Mouse (Mus musculus): ENCODE measurements around the gene Efna4. TPM values are rescaled to one million over a fixed set of nuclear protein-coding genes. Genes with fewer than 3 reads are reported as not detected.

Gene Efna4
- polyA plus RNA-seq, 1 experiment, result 13.3 TPM

- Histone ChIP-seq H3K36me3 (ENCODE audit: control insufficient read depth, insufficient read depth) (no peaks in the 10 kb centered on the region), H3K79me2 (ENCODE audit: control insufficient read depth, insufficient read depth) (no peaks in the 10 kb centered on the region), H3K27me3 (ENCODE audit: control insufficient read depth, insufficient read depth, insufficient read length) (peaks cover 28% of the 10 kb centered on the region), H3K79me3 (ENCODE audit: low read depth) (no peaks in the 10 kb centered on the region), H3ac (ENCODE audit: control insufficient read depth, insufficient read length, low read depth) (peak within 1 kb of the TSS; percentile 8), H3K4me3 (ENCODE audit: insufficient read depth, poor library complexity, severe bottlenecking) (no peak within 1 kb of the TSS)
- TF ChIP-seq MYOD1 (IDR thresholded peaks at IDR 0.05; ENCODE audit: control insufficient read depth, insufficient read length, low read depth), result no peak
- TF ChIP-seq MYOG (IDR thresholded peaks at IDR 0.05; ENCODE audit: control insufficient read depth, extremely low read depth, insufficient read length), result no peak
- no peak for TF ChIP-seq CEBPB (IDR thresholded peaks at IDR 0.05; ENCODE audit: low read depth)
- TF ChIP-seq FOSL1 (IDR thresholded peaks at IDR 0.05; ENCODE audit: insufficient read depth, low read length, poor library complexity, severe bottlenecking), result no peak
- no peak for TF ChIP-seq USF1 (IDR thresholded peaks at IDR 0.05; ENCODE audit: low read depth)
- TF ChIP-seq MAX (IDR thresholded peaks at IDR 0.05), result no peak
- no peak for TF ChIP-seq CTCF (IDR thresholded peaks at IDR 0.05; ENCODE audit: control insufficient read depth, insufficient read depth, insufficient read length)
Measured at GRCm38 (mm10) chr3:89322514-89323165, 15.2 kb downstream of the Efna4 start, which contains the start of gene Efna3. Efna3 (minus strand) TSS chr3:89322965.

GRCm38 (mm10) chr3:89322131-89322500 lies 15.7 kb downstream of the Efna4 start:
- no peak overlapping the region for H3K4me3 ChIP-seq (ENCODE audit: insufficient read depth, poor library complexity, severe bottlenecking)
- H3K27me3 ChIP-seq (ENCODE audit: control insufficient read depth, insufficient read depth, insufficient read length), result peaks cover 26% of the 10 kb centered on the region
- H3K36me3 ChIP-seq (ENCODE audit: control insufficient read depth, insufficient read depth), result no peaks in the 10 kb centered on the region
- H3K79me2 ChIP-seq (ENCODE audit: control insufficient read depth, insufficient read depth), result no peaks in the 10 kb centered on the region
- TF ChIP-seq CEBPB (IDR thresholded peaks at IDR 0.05; ENCODE audit: low read depth) (no peak), MYOG (IDR thresholded peaks at IDR 0.05; ENCODE audit: control insufficient read depth, extremely low read depth, insufficient read length) (no peak), FOSL1 (IDR thresholded peaks at IDR 0.05; ENCODE audit: insufficient read depth, low read length, poor library complexity, severe bottlenecking) (no peak), USF1 (IDR thresholded peaks at IDR 0.05; ENCODE audit: low read depth) (no peak), CTCF (IDR thresholded peaks at IDR 0.05; ENCODE audit: control insufficient read depth, insufficient read depth, insufficient read length) (no peak), MYOD1 (IDR thresholded peaks at IDR 0.05; ENCODE audit: control insufficient read depth, insufficient read length, low read depth) (no peak), MAX (IDR thresholded peaks at IDR 0.05) (no peak)
- no peaks in the 10 kb centered on the region for H3K79me3 ChIP-seq (ENCODE audit: low read depth)
- peak overlapping the region; percentile 8 for H3ac ChIP-seq (ENCODE audit: control insufficient read depth, insufficient read length, low read depth)

GRCm38 (mm10) chr3:89321183-89322130 lies 16.4 kb downstream of the Efna4 start:
- H3K36me3 ChIP-seq (ENCODE audit: control insufficient read depth, insufficient read depth), result no peaks in the 10 kb centered on the region
- no peak overlapping the region for H3K4me3 ChIP-seq (ENCODE audit: insufficient read depth, poor library complexity, severe bottlenecking)
- H3K79me2 ChIP-seq (ENCODE audit: control insufficient read depth, insufficient read depth), result no peaks in the 10 kb centered on the region
- H3K79me3 ChIP-seq (ENCODE audit: low read depth), result no peaks in the 10 kb centered on the region
- H3K27me3 ChIP-seq (ENCODE audit: control insufficient read depth, insufficient read depth, insufficient read length), result peaks cover 26% of the 10 kb centered on the region
- peak overlapping the region; percentile 2 for H3ac ChIP-seq (ENCODE audit: control insufficient read depth, insufficient read length, low read depth)
- TF ChIP-seq CEBPB (IDR thresholded peaks at IDR 0.05; ENCODE audit: low read depth), result no peak

- H3K36me3 ChIP-seq (ENCODE audit: control insufficient read depth, insufficient read depth), result no peaks in the 10 kb centered on the region
- peaks cover 26% of the 10 kb centered on the region for H3K27me3 ChIP-seq (ENCODE audit: control insufficient read depth, insufficient read depth, insufficient read length)
- no peaks in the 10 kb centered on the region for H3K79me3 ChIP-seq (ENCODE audit: low read depth)
- no peak overlapping the region for H3ac ChIP-seq (ENCODE audit: control insufficient read depth, insufficient read length, low read depth)
- peak; percentile 75 for TF ChIP-seq USF1 (IDR thresholded peaks at IDR 0.05; ENCODE audit: low read depth)
- no peak for TF ChIP-seq MYOD1 (IDR thresholded peaks at IDR 0.05; ENCODE audit: control insufficient read depth, insufficient read length, low read depth)
- no peaks in the 10 kb centered on the region for H3K79me2 ChIP-seq (ENCODE audit: control insufficient read depth, insufficient read depth)
- H3K4me3 ChIP-seq (ENCODE audit: insufficient read depth, poor library complexity, severe bottlenecking), result no peak overlapping the region
Measured at GRCm38 (mm10) chr3:89320581-89321182, 17.1 kb downstream of the Efna4 start.

GRCm38 (mm10) chr3:89319591-89320350 lies 18.1 kb downstream of the Efna4 start:
- no peak overlapping the region for H3K4me3 ChIP-seq (ENCODE audit: insufficient read depth, poor library complexity, severe bottlenecking)
- no peaks in the 10 kb centered on the region for H3K79me3 ChIP-seq (ENCODE audit: low read depth)
- H3K79me2 ChIP-seq (ENCODE audit: control insufficient read depth, insufficient read depth), result no peaks in the 10 kb centered on the region
- H3ac ChIP-seq (ENCODE audit: control insufficient read depth, insufficient read length, low read depth), result no peak overlapping the region
- no peaks in the 10 kb centered on the region for H3K36me3 ChIP-seq (ENCODE audit: control insufficient read depth, insufficient read depth)
- TF ChIP-seq CTCF (IDR thresholded peaks at IDR 0.05; ENCODE audit: control insufficient read depth, insufficient read depth, insufficient read length) (no peak), CEBPB (IDR thresholded peaks at IDR 0.05; ENCODE audit: low read depth) (no peak), USF1 (IDR thresholded peaks at IDR 0.05; ENCODE audit: low read depth) (no peak), FOSL1 (IDR thresholded peaks at IDR 0.05; ENCODE audit: insufficient read depth, low read length, poor library complexity, severe bottlenecking) (no peak), MAX (IDR thresholded peaks at IDR 0.05) (no peak), MYOD1 (IDR thresholded peaks at IDR 0.05; ENCODE audit: control insufficient read depth, insufficient read length, low read depth) (no peak), MYOG (IDR thresholded peaks at IDR 0.05; ENCODE audit: control insufficient read depth, extremely low read depth, insufficient read length) (no peak)
- peaks cover 26% of the 10 kb centered on the region for H3K27me3 ChIP-seq (ENCODE audit: control insufficient read depth, insufficient read depth, insufficient read length)

Measured in C2C12 (cell line).